Mouse (Mus musculus) spleen, adult 2 months (tissue): Measurements from ENCODE around the gene Alas2.

Experiments used
- CTCF ChIP-seq: fragments of 200-500 bp; IDR thresholded peaks from 2 replicates; pipeline ENCODE4 v1.5.1; 2011; ENCODE audit warnings: mild to moderate bottlenecking, inconsistent platforms; ENCODE audit not compliant: insufficient read depth, insufficient read length, insufficient replicate concordance; ENCODE audit errors: extremely low read depth
- POLR2A ChIP-seq: fragments of 200-500 bp; IDR thresholded peaks from 2 replicates; pipeline ENCODE4 v1.6.1; 2011; ENCODE audit warnings: low read depth, low read length, inconsistent platforms

DNA sequence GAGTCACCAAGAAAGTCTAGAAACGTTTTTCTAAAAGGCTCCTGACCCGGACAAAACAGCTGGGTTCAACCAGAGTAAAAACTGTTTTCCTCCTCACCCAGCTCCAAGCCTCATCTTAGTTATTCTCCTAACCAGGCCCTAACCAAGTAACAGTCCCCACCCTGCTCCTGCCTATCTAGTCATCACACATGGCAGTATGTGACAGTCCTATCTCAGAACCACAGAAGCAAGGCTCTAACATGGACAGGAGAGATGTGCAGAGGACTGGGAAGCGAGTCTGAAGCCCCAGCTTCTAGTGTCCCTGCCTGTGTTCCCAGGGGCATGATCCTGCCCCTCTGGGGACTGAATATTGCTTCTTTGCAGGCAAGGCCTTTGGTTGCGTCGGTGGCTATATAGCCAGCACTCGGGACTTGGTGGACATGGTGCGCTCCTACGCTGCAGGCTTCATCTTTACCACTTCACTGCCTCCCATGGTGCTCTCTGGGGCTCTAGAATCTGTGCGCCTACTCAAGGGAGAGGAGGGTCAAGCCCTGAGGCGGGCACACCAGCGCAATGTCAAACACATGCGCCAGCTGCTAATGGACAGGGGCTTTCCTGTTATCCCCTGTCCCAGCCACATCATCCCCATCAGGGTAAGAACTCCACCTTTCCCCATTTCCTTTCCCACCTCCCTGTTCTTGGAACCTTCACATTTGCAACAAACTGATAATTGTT lies 17.6 kb downstream of the Alas2 start:
- TF ChIP-seq CTCF (no peak), POLR2A (no peak)
